Comparison of ENCODE assay signal across 9 mouse cellular contexts in genomic region chr4:150937293-150938062, GRCm38 (mm10). TPM values are rescaled to one million over a fixed set of nuclear protein-coding genes. Genes with fewer than 3 reads are reported as not detected.
DNase-seq lines count a peak whose midpoint lies in the region; ATAC-seq and TF ChIP-seq lines count a peak whose summit lies in the region.
"Had no signal": no experiment of that assay in that cellular context is flagged by ENCODE, and none has a peak within 500 bp of the region (broad histone marks: within the 10 kb centered on the region; RNA-seq: fewer than 3 reads in every experiment).

No protein-coding gene starts in this region.

- H3K9ac ChIP-seq in limb, embryonic 12.5 days (replicated peaks): no peak overlapping the region
- no peak overlapping the region for H3K9ac ChIP-seq in intestine, embryonic 15.5 days
- no peak overlapping the region for H3K9ac ChIP-seq in neural tube, embryonic 13.5 days
- no peak overlapping the region for H3K9ac ChIP-seq in forebrain, postnatal 0 days
- H3K9ac ChIP-seq: liver, embryonic 13.5 days had no signal

- no peak for ATAC-seq in limb, embryonic 12.5 days (ENCODE audit: insufficient number of reproducible peaks, insufficient read depth, low FRiP score, low TSS enrichment, low read depth)
- no peak for ATAC-seq in intestine, embryonic 15.5 days
- no peak for ATAC-seq in neural tube, embryonic 13.5 days (ENCODE audit: low read depth)
- no peak for ATAC-seq in forebrain, postnatal 0 days

- H3K27ac ChIP-seq in limb, embryonic 12.5 days: no peak overlapping the region
- H3K27ac ChIP-seq in limb, embryonic 10.5 days: no peak overlapping the region
- no peak overlapping the region for H3K27ac ChIP-seq in intestine, embryonic 15.5 days
- H3K27ac ChIP-seq in neural tube, embryonic 13.5 days (replicated peaks): no peak overlapping the region
- H3K27ac ChIP-seq in forebrain, postnatal 0 days (ENCODE audit: low read depth, low read length): no peak overlapping the region
- H3K27ac ChIP-seq: liver, embryonic 13.5 days had no signal

- no peak for DNase-seq in limb, embryonic 10.5 days (ENCODE audit: low spot score)
- DNase-seq in ZHBTc4 (ENCODE audit: low read depth, low spot score): peak; percentile 78
- peak; percentile 45 for DNase-seq in cerebellum, adult 8-10 months
- DNase-seq in forebrain, postnatal 0 days: no peak
- DNase-seq: liver, embryonic 13.5 days had no signal

- no peaks in the 10 kb centered on the region for H3K27me3 ChIP-seq in limb, embryonic 12.5 days
- no peaks in the 10 kb centered on the region for H3K27me3 ChIP-seq in limb, embryonic 10.5 days (ENCODE audit: low read depth, poor library complexity, severe bottlenecking)
- H3K27me3 ChIP-seq in intestine, embryonic 15.5 days (replicated peaks): no peaks in the 10 kb centered on the region
- H3K27me3 ChIP-seq in neural tube, embryonic 13.5 days: no peaks in the 10 kb centered on the region
- no peaks in the 10 kb centered on the region for H3K27me3 ChIP-seq in forebrain, postnatal 0 days (ENCODE audit: insufficient read depth, low read length)

- peak overlapping the region; percentile 19; the same call in 1 of the 2 replicates for H3K4me2 ChIP-seq in limb, embryonic 12.5 days
- peak overlapping the region; percentile 24 for H3K4me2 ChIP-seq in intestine, embryonic 15.5 days (replicated peaks)
- H3K4me2 ChIP-seq in neural tube, embryonic 13.5 days: peak overlapping the region; percentile 24
- H3K4me2 ChIP-seq in forebrain, postnatal 0 days (ENCODE audit: low read depth): no peak overlapping the region; the same call in 1 of the 2 replicates
- H3K4me2 ChIP-seq: liver, embryonic 13.5 days had no signal

- H3K4me3 ChIP-seq in limb, embryonic 12.5 days (replicated peaks): no peak overlapping the region
- H3K4me3 ChIP-seq in limb, embryonic 10.5 days: no peak overlapping the region
- no peak overlapping the region for H3K4me3 ChIP-seq in intestine, embryonic 15.5 days (replicated peaks)
- no peak overlapping the region for H3K4me3 ChIP-seq in neural tube, embryonic 13.5 days
- no peak overlapping the region for H3K4me3 ChIP-seq in forebrain, postnatal 0 days (ENCODE audit: low read depth, low read length)
- H3K4me3 ChIP-seq: liver, embryonic 13.5 days had no signal

- H3K4me1 ChIP-seq in limb, embryonic 12.5 days (replicated peaks): no peaks in the 10 kb centered on the region
- no peaks in the 10 kb centered on the region for H3K4me1 ChIP-seq in limb, embryonic 10.5 days
- H3K4me1 ChIP-seq in intestine, embryonic 15.5 days (replicated peaks): no peaks in the 10 kb centered on the region
- no peaks in the 10 kb centered on the region for H3K4me1 ChIP-seq in neural tube, embryonic 13.5 days (replicated peaks)
- no peaks in the 10 kb centered on the region for H3K4me1 ChIP-seq in forebrain, postnatal 0 days (ENCODE audit: insufficient read depth)
- H3K4me1 ChIP-seq: liver, embryonic 13.5 days had no signal

- TF ChIP-seq CTCF in forebrain, postnatal 0 days (IDR thresholded peaks at IDR 0.05; ENCODE audit: low read depth): no peak

- no peaks in the 10 kb centered on the region for H3K36me3 ChIP-seq in limb, embryonic 12.5 days
- H3K36me3 ChIP-seq in limb, embryonic 10.5 days: no peaks in the 10 kb centered on the region
- H3K36me3 ChIP-seq in intestine, embryonic 15.5 days: no peaks in the 10 kb centered on the region
- no peaks in the 10 kb centered on the region for H3K36me3 ChIP-seq in neural tube, embryonic 13.5 days
- H3K36me3 ChIP-seq in forebrain, postnatal 0 days (ENCODE audit: insufficient read depth): no peaks in the 10 kb centered on the region
- H3K36me3 ChIP-seq: liver, embryonic 13.5 days had no signal

- no peaks in the 10 kb centered on the region for H3K9me3 ChIP-seq in limb, embryonic 12.5 days
- no peaks in the 10 kb centered on the region for H3K9me3 ChIP-seq in limb, embryonic 10.5 days (replicated peaks)
- H3K9me3 ChIP-seq in intestine, embryonic 15.5 days: no peaks in the 10 kb centered on the region
- H3K9me3 ChIP-seq in neural tube, embryonic 13.5 days: no peaks in the 10 kb centered on the region
- H3K9me3 ChIP-seq in forebrain, postnatal 0 days (ENCODE audit: low read length): no peaks in the 10 kb centered on the region
- H3K9me3 ChIP-seq: liver, embryonic 13.5 days had no signal

- 69% methylated on average over 16 of the region's 16 CpGs for WGBS in limb, embryonic 12.5 days
- 80% methylated on average over 16 of the region's 16 CpGs for WGBS in limb, embryonic 10.5 days
- 73% methylated on average over 16 of the region's 16 CpGs for WGBS in intestine, embryonic 15.5 days
- WGBS in neural tube, embryonic 13.5 days: 75% methylated on average over 16 of the region's 16 CpGs
- 80% methylated on average over 16 of the region's 16 CpGs for WGBS in forebrain, postnatal 0 days

RNA-seq across cellular contexts. Expression of gene Tnfrsf9, which starts 23.1 kb away (rescaled TPM):
- polyA plus RNA-seq in limb, embryonic 12.5 days (2016; fragmentation: Nextera tagmentation; extraction: Ambion mirVana): 0.45 and 0.69 TPM in 2 replicates
- 0.59 and 1.1 TPM in 2 replicates for polyA plus RNA-seq in limb, embryonic 10.5 days (2016; fragmentation: Nextera tagmentation; extraction: Ambion mirVana)
- 1.5 and 1.7 TPM in 2 replicates for polyA plus RNA-seq in intestine, embryonic 15.5 days (2015; fragmentation: Nextera tagmentation; extraction: Ambion mirVana)
- polyA plus RNA-seq in neural tube, embryonic 13.5 days (2015; fragmentation: Nextera tagmentation; extraction: Ambion mirVana): 0.29 and 0.50 TPM in 2 replicates
- 0.19 and 1.2 TPM in 2 replicates for total RNA-seq in forebrain, postnatal 0 days (2014; rRNA removed)
- polyA plus RNA-seq in forebrain, postnatal 0 days (2015; fragmentation: Nextera tagmentation; extraction: Ambion mirVana): 0.11 and 0.36 TPM in 2 replicates

RNA-seq across cellular contexts. Expression of gene Park7, which starts 23.2 kb away (rescaled TPM):
- 441 and 447 TPM in 2 replicates for polyA plus RNA-seq in limb, embryonic 12.5 days (2016; fragmentation: Nextera tagmentation; extraction: Ambion mirVana)
- 526 and 559 TPM in 2 replicates for polyA plus RNA-seq in limb, embryonic 10.5 days (2016; fragmentation: Nextera tagmentation; extraction: Ambion mirVana)
- polyA plus RNA-seq in intestine, embryonic 15.5 days (2015; fragmentation: Nextera tagmentation; extraction: Ambion mirVana): 410 and 432 TPM in 2 replicates
- polyA plus RNA-seq in neural tube, embryonic 13.5 days (2015; fragmentation: Nextera tagmentation; extraction: Ambion mirVana): 369 and 374 TPM in 2 replicates
- total RNA-seq in forebrain, postnatal 0 days (2014; rRNA removed): 197 and 258 TPM in 2 replicates
- 439 and 481 TPM in 2 replicates for polyA plus RNA-seq in forebrain, postnatal 0 days (2015; fragmentation: Nextera tagmentation; extraction: Ambion mirVana)

RNA-seq across cellular contexts. Expression of gene Uts2, which starts 59.4 kb away (rescaled TPM):
- polyA plus RNA-seq in limb, embryonic 12.5 days (2016; fragmentation: Nextera tagmentation; extraction: Ambion mirVana): not detected in 2 replicates
- not detected in 2 replicates for polyA plus RNA-seq in limb, embryonic 10.5 days (2016; fragmentation: Nextera tagmentation; extraction: Ambion mirVana)
- polyA plus RNA-seq in intestine, embryonic 15.5 days (2015; fragmentation: Nextera tagmentation; extraction: Ambion mirVana): not detected in 2 replicates
- polyA plus RNA-seq in neural tube, embryonic 13.5 days (2015; fragmentation: Nextera tagmentation; extraction: Ambion mirVana): 0.81 and 1.3 TPM in 2 replicates
- not detected in 2 replicates for total RNA-seq in forebrain, postnatal 0 days (2014; rRNA removed)
- not detected in 2 replicates for polyA plus RNA-seq in forebrain, postnatal 0 days (2015; fragmentation: Nextera tagmentation; extraction: Ambion mirVana)
- polyA plus RNA-seq: liver, embryonic 13.5 days; stomach, embryonic 16.5 days had no signal

Comparison
In these comparisons a context has a peak if more than half of its experiments do, and no peak if none do; other contexts are left out.
1. DNase-seq: peak in ZHBTc4 (single experiment) and cerebellum, adult 8-10 months (single experiment); none in limb, embryonic 10.5 days (single experiment) and forebrain, postnatal 0 days (single experiment).